Mouse (Mus musculus): ENCODE results near the gene Clstn2.

DNA sequence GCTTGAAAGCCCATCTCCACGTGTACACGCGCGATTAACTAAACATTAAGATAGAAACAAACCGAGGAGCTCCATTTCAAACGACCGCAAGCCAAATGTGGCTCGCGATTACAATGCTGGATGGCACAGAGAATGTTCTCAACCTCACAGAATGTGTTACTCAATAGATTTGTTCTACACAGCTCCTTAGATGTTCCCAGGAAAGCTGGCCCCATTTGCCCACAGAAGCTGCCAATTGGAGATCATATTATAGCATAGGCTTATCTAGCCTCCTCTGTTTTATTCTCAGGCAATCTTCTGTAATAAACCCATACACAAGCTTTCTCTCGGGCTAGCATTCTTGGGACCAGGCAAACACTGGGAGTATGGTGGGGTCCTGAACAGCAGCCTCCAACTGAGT is 334.9 kb downstream of the Clstn2 start:
- TF ChIP-seq CTCF (conservative IDR thresholded peaks at IDR 0.05; ENCODE audit: insufficient read depth, insufficient read length, low read depth, low read length), result no peak
- TF ChIP-seq POLR2A (IDR thresholded peaks at IDR 0.05; ENCODE audit: low read depth, low read length), result no peak
